Mouse (Mus musculus) limb, embryonic 15.5 days (tissue): ENCODE results near the gene Carmil1. TPM values are rescaled to one million over a fixed set of nuclear protein-coding genes. Genes with fewer than 3 reads are reported as not detected.

ENCODE experiments used
- ATAC-seq: fragments of 200-750 bp; cut with Nextera tagmentation; 2 replicates; pipeline ENCODE4 v1.8.0; 2017; ENCODE audit warnings: low read depth, moderate TSS enrichment; ENCODE audit not compliant: insufficient number of reproducible peaks, low FRiP score, low TSS enrichment
- H3K27ac ChIP-seq: fragments of 300-500 bp; sonication (generic); 2 replicates; pipeline ENCODE4 v1.5.1; 2015; ENCODE audit warnings: moderate library complexity, mild to moderate bottlenecking, inconsistent platforms
- H3K27me3 ChIP-seq: fragments of 300-500 bp; sonication (generic); 2 replicates; pipeline ENCODE4 v1.6.1; 2015; ENCODE audit warnings: inconsistent platforms
- H3K36me3 ChIP-seq: fragments of 300-500 bp; sonication (generic); 2 replicates; pipeline ENCODE4 v1.6.1; 2015; ENCODE audit warnings: inconsistent platforms
- H3K4me1 ChIP-seq: fragments of 300-500 bp; sonication (generic); 2 replicates; pipeline ENCODE4 v1.6.1; 2015; ENCODE audit warnings: inconsistent platforms
- H3K4me2 ChIP-seq: fragments of 300-500 bp; sonication (generic); 2 replicates; pipeline ENCODE4 v1.6.1; 2015; ENCODE audit warnings: mild to moderate bottlenecking, inconsistent platforms
- H3K4me3 ChIP-seq: fragments of 300-500 bp; sonication (generic); 2 replicates; pipeline ENCODE4 v1.5.1; 2015; ENCODE audit warnings: mild to moderate bottlenecking, inconsistent platforms
- H3K9ac ChIP-seq: fragments of 300-500 bp; sonication (generic); 2 replicates; pipeline ENCODE4 v1.6.1; 2015; ENCODE audit warnings: inconsistent platforms
- H3K9me3 ChIP-seq: fragments of 300-500 bp; sonication (generic); 2 replicates; pipeline ENCODE4 v1.6.1; 2016; ENCODE audit warnings: inconsistent platforms
- WGBS: fragments of 180-500 bp; shearing (Covaris S2); methylation state at CpG from one replicate; pipeline ENCODE4 v1.1.7; 2015; 5-methylcytosine and 5-hydroxymethylcytosine counted together
- polyA plus RNA-seq: library from polyadenylated mRNA; unstranded; fragments of >200 nt; fragmentation: Nextera tagmentation; extraction: Ambion mirVana; gene quantifications from 2 replicates; pipeline ENCODE4 v1.2.1, GENCODE M21; 2015

Gene Carmil1
- polyA plus RNA-seq, 1 experiment from 2014 or later, result 39.8 TPM

GRCm38 (mm10) chr13:24159972-24160371, 120.6 kb downstream of the Carmil1 start:
- H3K36me3 ChIP-seq, result peaks cover 10% of the 10 kb centered on the region; the same call in 1 of the 2 replicates
- ATAC-seq, result no peak
- WGBS, result 84% methylated on average over 4 of the region's 4 CpGs

GRCm38 (mm10) chr13:24159190-24159965, 121.2 kb downstream of the Carmil1 start:
- Histone ChIP-seq H3K4me3 (no peak overlapping the region), H3K9me3 (no peaks in the 10 kb centered on the region), H3K27ac (no peak overlapping the region), H3K36me3 (peaks cover 4% of the 10 kb centered on the region; the same call in 1 of the 2 replicates), H3K27me3 (no peaks in the 10 kb centered on the region), H3K9ac (no peak overlapping the region), H3K4me1 (peaks cover 4% of the 10 kb centered on the region; the same call in 1 of the 2 replicates), H3K4me2 (no peak overlapping the region)
- 87% methylated on average over 8 of the region's 8 CpGs for WGBS
- ATAC-seq, result no peak

More at GRCm38 (mm10) chr13:24159972-24160371, 120.6 kb downstream of the Carmil1 start:
- Histone ChIP-seq H3K4me2 (no peak overlapping the region), H3K9ac (no peak overlapping the region), H3K27me3 (no peaks in the 10 kb centered on the region), H3K27ac (no peak overlapping the region), H3K4me1 (peaks cover 2% of the 10 kb centered on the region; the same call in 1 of the 2 replicates), H3K4me3 (no peak overlapping the region), H3K9me3 (no peaks in the 10 kb centered on the region)

- peaks cover 4% of the 10 kb centered on the region; the same call in 1 of the 2 replicates for H3K36me3 ChIP-seq
- no peak overlapping the region for H3K9ac ChIP-seq
- H3K4me3 ChIP-seq, result no peak overlapping the region
- H3K9me3 ChIP-seq, result no peaks in the 10 kb centered on the region
- no peak for ATAC-seq
- no peak overlapping the region for H3K4me2 ChIP-seq
- no peak overlapping the region for H3K27ac ChIP-seq
- no peaks in the 10 kb centered on the region for H3K27me3 ChIP-seq
- WGBS, result 86% methylated on average over 10 of the region's 10 CpGs
- peaks cover 4% of the 10 kb centered on the region; the same call in 1 of the 2 replicates for H3K4me1 ChIP-seq
These were observed 123.0 kb downstream of the Carmil1 start for GRCm38 (mm10) chr13:24157560-24158011.

- 35% methylated on average over 6 of the region's 6 CpGs for WGBS
- Histone ChIP-seq H3K9me3 (no peaks in the 10 kb centered on the region), H3K27ac (no peak overlapping the region), H3K4me1 (peaks cover 4% of the 10 kb centered on the region; the same call in 1 of the 2 replicates), H3K9ac (no peak overlapping the region), H3K36me3 (peaks cover 4% of the 10 kb centered on the region; the same call in 1 of the 2 replicates), H3K4me3 (no peak overlapping the region), H3K27me3 (no peaks in the 10 kb centered on the region), H3K4me2 (no peak overlapping the region)
- no peak for ATAC-seq
These were observed 125.4 kb downstream of the Carmil1 start for GRCm38 (mm10) chr13:24155190-24155589.

GRCm38 (mm10) chr13:24154281-24155061, 126.1 kb downstream of the Carmil1 start:
- 56% methylated on average over 10 of the region's 10 CpGs for WGBS
- ATAC-seq, result no peak
- no peak overlapping the region for H3K4me2 ChIP-seq

GRCm38 (mm10) chr13:24152610-24153009, 128.0 kb downstream of the Carmil1 start:
- WGBS, result 72% methylated on average over 7 of the region's 7 CpGs
- no peak overlapping the region for H3K9ac ChIP-seq
- no peaks in the 10 kb centered on the region for H3K27me3 ChIP-seq
- H3K4me3 ChIP-seq, result no peak overlapping the region
- no peaks in the 10 kb centered on the region for H3K9me3 ChIP-seq
- H3K4me2 ChIP-seq, result no peak overlapping the region
- peaks cover 4% of the 10 kb centered on the region; the same call in 1 of the 2 replicates for H3K36me3 ChIP-seq
- no peak overlapping the region for H3K27ac ChIP-seq
- no peak for ATAC-seq
- H3K4me1 ChIP-seq, result peaks cover 4% of the 10 kb centered on the region; the same call in 1 of the 2 replicates

More at GRCm38 (mm10) chr13:24154281-24155061, 126.1 kb downstream of the Carmil1 start:
- no peaks in the 10 kb centered on the region for H3K9me3 ChIP-seq
- H3K4me1 ChIP-seq, result peaks cover 4% of the 10 kb centered on the region; the same call in 1 of the 2 replicates
- no peak overlapping the region for H3K9ac ChIP-seq
- H3K27me3 ChIP-seq, result no peaks in the 10 kb centered on the region
- H3K36me3 ChIP-seq, result peaks cover 4% of the 10 kb centered on the region; the same call in 1 of the 2 replicates
- H3K4me3 ChIP-seq, result no peak overlapping the region
- H3K27ac ChIP-seq, result no peak overlapping the region

- Histone ChIP-seq H3K9me3 (no peaks in the 10 kb centered on the region), H3K36me3 (peaks cover 4% of the 10 kb centered on the region; the same call in 1 of the 2 replicates), H3K9ac (no peak overlapping the region), H3K27ac (no peak overlapping the region), H3K4me2 (no peak overlapping the region), H3K4me3 (no peak overlapping the region), H3K27me3 (no peaks in the 10 kb centered on the region), H3K4me1 (peaks cover 4% of the 10 kb centered on the region; the same call in 1 of the 2 replicates)
- 73% methylated on average over 6 of the region's 6 CpGs for WGBS
- ATAC-seq, result no peak
These were observed 129.3 kb downstream of the Carmil1 start for GRCm38 (mm10) chr13:24151335-24151734.

GRCm38 (mm10) chr13:24148549-24148948, 132.0 kb downstream of the Carmil1 start:
- no peak overlapping the region for H3K4me2 ChIP-seq
- no peak overlapping the region for H3K27ac ChIP-seq
- no peaks in the 10 kb centered on the region for H3K4me1 ChIP-seq
- 72% methylated on average over 1 of the region's 1 CpGs for WGBS
- H3K9ac ChIP-seq, result no peak overlapping the region
- no peak overlapping the region for H3K4me3 ChIP-seq
- no peaks in the 10 kb centered on the region; the same call in 1 of the 2 replicates for H3K36me3 ChIP-seq
- no peaks in the 10 kb centered on the region for H3K9me3 ChIP-seq
- H3K27me3 ChIP-seq, result no peaks in the 10 kb centered on the region
- ATAC-seq, result no peak

- Histone ChIP-seq H3K4me1 (no peaks in the 10 kb centered on the region), H3K4me3 (no peak overlapping the region), H3K9me3 (no peaks in the 10 kb centered on the region), H3K27me3 (no peaks in the 10 kb centered on the region), H3K36me3 (no peaks in the 10 kb centered on the region; the same call in 1 of the 2 replicates), H3K4me2 (no peak overlapping the region), H3K9ac (no peak overlapping the region), H3K27ac (no peak overlapping the region)
- ATAC-seq, result no peak
- 90% methylated on average over 3 of the region's 3 CpGs for WGBS
These were observed 133.6 kb downstream of the Carmil1 start for GRCm38 (mm10) chr13:24147006-24147405.

GRCm38 (mm10) chr13:24146541-24146940, 134.1 kb downstream of the Carmil1 start:
- Histone ChIP-seq H3K4me2 (no peak overlapping the region), H3K27me3 (no peaks in the 10 kb centered on the region), H3K9me3 (no peaks in the 10 kb centered on the region), H3K9ac (no peak overlapping the region), H3K27ac (no peak overlapping the region), H3K36me3 (peaks cover under 1% of the 10 kb centered on the region; the same call in 1 of the 2 replicates), H3K4me3 (no peak overlapping the region), H3K4me1 (no peaks in the 10 kb centered on the region)
- ATAC-seq, result no peak
- WGBS, result 89% methylated on average over 5 of the region's 5 CpGs

- WGBS, result 48% methylated on average over 4 of the region's 4 CpGs
- no peak overlapping the region for H3K27ac ChIP-seq
- H3K4me2 ChIP-seq, result no peak overlapping the region
- H3K9ac ChIP-seq, result no peak overlapping the region
- H3K27me3 ChIP-seq, result no peaks in the 10 kb centered on the region
- H3K4me3 ChIP-seq, result no peak overlapping the region
- peaks cover 3% of the 10 kb centered on the region; the same call in 1 of the 2 replicates for H3K36me3 ChIP-seq
- no peaks in the 10 kb centered on the region for H3K9me3 ChIP-seq
- H3K4me1 ChIP-seq, result no peaks in the 10 kb centered on the region
- no peak for ATAC-seq
These were observed 135.7 kb downstream of the Carmil1 start for GRCm38 (mm10) chr13:24144858-24145257.
